Mouse (Mus musculus): ENCODE data around the gene Srrm3.

Srrm3 gene

DNA sequence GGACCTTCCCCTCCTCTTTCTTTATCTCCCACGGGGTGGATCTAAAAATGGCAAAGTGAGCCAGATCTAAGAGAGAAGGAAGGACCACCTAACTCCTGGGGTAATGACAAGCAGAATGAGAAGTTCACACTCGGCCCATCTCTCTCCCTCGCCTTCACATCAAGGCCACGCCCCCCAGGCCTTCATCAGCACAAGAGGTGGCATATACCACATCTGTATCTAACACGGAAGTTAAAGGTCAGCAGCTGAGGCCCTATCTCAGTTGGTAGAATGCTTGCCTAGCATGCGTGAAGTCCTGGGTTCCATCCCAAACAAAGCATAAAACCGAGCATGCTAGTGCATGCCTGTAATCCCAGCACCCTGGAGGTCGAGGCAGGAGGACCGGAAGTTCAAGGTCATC lies 67.1 kb downstream of the Srrm3 start:
- DNase-seq = no peak

DNA sequence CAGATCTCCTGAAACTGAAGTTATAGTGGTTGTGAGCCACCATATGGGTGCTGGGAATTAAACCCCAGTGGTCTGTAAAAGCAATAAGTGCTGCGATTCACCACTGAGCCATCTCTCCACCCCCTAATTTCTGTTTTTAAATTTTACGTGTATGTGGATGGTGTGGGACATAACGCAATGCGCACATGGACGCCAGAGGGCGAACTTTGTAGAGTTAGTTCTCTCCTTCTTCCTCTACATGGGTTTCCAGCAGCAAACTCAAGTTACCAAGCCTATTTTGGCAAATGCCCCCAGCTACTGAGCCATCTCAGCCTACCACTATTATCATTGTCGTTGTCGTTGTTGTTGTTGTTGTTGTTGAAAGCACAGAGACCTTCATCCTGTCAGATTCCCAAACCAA lies 70.5 kb downstream of the Srrm3 start:
- peak; percentile 76 for DNase-seq

DNA sequence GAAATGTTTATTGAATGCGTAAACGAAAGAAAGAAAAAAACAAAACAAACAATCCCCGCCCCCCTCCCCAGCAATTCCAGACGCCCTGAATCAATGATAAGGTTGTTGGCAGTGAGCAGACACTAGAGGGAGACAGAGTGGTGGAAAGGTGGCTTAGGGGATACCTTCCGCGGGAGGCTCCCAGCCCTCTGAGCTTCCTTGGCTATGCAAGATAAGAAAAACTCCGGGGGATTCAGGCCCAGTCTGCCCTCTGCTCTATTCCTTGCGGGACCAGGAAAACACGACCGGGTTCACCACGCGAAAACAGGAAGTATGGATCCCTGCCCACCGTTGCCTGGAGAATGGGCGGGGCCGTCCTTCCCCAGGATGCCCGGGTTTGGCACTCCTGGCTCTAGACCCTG lies 71.1 kb downstream of the Srrm3 start:
- peak; percentile 72 for DNase-seq

DNA sequence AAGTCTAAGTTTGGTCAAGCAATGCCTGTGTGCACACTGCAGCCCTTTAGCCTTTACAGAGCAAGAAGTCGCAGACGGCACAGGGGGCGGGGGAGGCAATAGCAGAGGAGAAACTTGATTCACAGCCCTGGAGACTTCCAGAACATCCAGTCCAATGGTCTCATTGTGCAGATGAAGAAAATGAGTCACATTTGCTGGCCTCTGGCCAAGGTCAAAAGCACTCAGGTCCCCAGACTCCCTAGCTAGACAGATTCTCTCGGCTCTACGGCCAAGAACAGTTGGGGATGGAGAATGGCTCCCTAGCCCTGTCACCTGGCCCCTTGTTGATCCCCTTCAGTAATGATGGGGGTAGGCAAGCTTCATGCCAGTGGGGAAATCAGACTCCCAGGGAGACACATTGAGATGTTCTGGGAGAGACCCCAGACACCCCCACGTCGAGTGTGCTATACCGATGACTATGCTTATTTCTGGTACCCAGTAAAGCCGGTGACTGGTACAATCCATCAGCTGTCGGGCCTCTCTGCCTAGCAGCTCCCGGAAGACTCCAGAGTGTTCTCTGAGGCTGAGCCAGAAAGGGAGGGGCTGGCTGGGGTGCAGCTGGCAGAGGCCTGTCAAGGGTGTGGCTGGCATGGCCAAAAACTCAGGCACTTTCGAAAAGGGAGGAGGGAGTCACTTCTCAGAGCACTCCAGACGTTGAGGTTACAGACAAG lies 72.9 kb downstream of the Srrm3 start:
- DNase-seq = peak; percentile 74

DNA sequence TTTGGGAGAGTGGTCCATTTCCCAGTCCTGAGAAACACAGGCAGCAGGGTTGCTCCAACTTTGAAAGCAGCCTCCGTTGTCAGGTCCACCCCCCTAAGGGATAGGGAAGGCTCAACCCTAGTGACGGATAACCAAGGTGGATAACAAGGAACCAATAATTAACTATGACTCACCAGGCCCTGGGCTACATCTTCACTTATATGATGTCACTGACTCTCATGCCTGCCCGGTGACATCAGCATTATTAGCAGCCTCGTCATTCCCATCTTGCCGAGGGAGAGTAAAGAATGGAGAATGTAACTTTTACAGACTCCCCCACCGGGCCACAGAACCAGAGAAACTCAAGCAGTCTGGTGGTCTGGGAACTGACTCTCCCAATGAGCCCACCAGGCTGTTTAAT lies 78.0 kb downstream of the Srrm3 start:
- no peak for DNase-seq

DNA sequence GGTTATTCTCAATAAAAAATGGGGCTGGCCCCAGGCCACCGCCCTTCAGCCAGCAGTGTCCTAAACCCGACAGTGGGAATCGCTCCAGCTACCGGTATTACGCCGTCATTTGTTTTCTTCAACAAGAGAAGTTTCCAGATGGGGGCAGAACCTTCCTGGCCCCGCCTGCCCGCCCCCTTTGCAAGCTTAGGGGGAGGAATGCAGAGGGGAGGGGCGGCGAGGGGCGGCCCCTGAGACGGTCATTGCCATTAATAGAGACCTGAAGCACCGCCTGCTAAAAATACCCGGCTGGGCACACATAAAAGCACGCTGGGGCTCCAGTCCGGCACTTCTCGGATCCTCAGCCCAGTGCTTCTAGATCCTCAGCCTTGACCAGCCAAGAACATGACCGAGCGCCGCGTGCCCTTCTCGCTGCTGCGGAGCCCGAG lies 81.0 kb downstream of the Srrm3 start, which contains the start of gene Hspb1:
Gene Hspb1, plus strand, starts transcription at position 245 of the 428 bp plus-strand sequence.
- DNase-seq = peak; percentile 89

DNA sequence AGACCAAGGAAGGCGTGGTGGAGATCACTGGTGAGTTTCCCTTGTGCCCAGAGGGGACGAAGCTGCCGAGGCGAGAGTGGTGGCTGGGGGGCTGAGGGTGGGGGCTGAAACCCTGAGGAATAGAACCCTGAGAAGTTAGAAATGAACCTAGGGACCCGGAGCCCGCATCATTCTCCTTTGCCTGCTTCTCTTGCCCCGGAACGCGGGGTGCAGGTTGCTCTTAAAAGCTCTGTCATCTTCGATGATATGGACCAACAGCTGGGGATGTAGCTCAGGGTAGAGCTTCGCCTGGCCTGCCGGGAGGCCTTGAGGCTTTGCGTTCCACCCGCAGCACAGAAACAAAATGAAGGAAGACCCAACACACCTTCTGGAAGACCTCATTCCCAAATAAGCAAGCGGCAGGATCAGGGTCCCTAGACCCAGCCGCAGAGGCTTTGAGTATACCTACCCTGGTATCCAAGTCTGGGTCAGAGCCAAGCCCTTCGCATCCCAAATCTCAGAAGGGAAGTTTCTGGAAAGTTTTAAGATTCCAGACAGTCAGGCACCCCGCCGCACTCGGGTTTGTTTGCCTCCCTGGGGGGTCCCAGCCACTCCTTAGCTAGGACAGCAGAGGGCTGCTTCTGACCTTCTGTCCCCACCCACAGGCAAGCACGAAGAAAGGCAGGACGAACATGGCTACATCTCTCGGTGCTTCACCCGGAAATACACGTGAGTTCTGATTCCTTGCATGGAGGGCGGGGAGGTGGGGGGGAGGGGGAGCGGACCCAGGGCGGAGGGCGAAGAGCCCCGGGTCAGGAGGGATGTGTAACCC lies 81.9 kb downstream of the Srrm3 start:
- peak; percentile 28 for DNase-seq

DNA sequence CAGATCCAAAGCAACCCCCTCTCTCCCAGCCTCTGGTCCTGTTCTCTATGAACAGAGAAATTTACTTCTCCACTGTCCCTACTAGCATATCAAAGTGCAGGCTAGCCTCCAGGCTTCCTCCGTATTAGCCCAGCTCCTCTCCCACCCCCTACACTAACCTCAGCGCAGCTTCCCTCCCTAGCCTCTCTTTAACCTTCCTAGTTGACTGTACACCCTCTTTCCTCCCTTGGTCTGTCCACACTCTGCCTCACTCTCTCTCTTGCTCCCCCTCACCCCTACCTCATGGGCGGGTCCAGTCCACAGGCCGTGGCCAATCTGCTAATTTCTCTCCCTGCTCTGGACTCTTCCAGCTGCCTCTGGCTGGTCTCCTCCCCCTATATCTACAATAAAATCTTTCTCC lies 83.6 kb downstream of the Srrm3 start:
- DNase-seq = no peak

DNA sequence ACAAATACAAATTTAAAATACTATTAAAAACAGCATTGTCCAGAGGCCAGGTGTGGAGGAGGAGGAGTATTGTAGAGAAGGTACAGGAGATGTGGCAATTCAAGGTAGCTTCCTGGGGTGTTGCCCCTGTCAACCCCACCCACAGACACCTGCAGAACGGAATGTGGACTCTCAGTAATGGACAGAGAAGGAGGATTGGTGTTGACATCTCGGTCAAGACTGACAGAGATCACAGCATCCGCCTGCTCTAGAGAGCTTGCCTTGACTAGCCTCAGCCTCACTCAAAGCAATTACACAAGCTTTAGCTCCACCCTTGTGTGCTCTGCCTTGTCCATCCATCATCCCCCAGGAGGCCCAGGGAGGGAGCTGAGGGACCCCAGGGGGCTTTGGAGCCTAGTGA lies 84.2 kb downstream of the Srrm3 start:
- DNase-seq = no peak

DNA sequence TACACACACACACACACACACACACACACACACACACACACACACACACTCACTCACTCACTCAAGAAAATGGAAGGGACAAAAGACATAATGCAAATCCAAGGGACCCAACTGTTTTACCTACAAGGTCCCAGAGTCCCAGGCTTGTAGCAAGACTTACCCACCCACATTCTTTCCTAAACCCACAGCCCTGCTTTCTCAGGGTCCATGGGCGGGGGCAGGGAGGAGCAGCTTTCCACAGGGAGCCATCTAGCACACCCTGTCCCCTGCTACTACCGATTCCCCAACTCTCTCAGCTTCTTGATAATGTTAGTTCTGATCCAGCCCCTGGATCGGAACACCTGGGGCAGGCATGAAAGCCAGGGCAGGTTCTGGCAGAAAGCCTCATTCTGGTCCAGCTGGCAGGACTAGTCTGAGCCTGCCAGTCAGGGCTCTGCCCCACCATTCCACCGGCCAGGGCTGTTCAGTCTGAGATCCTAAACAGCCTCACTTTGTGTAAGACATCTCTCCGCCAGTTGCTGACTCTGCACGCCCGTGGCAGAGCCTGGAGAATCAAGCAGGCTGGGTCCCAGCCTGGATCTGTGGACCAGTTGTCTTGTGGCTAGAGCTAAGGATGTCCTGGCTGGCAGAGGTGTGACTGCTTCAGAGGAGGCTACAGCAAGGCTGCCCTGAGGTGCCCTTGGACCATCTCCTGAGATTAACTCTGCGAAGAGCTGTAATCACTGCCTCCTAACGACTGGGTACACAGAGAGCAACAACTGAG lies 86.1 kb downstream of the Srrm3 start:
- no peak for DNase-seq

DNA sequence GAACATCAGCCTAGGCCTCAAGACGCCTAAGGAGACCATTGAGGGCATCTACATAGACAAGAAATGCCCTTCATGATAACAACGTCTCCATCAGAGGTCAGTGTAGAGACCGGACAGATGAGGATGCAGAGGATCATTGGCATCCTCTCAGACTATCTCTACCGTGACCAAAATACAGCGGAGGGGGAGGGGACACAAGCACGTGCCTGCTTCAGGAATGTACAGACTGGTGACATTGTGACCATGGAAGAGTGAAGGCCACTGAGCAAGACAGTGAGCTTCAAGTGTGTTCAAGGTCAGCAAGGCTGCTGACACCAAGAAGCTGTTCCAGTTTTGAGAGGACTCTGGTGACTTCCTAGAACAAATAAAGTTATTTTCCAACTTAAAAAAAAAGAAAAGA lies 88.3 kb downstream of the Srrm3 start:
- DNase-seq = no peak

DNA sequence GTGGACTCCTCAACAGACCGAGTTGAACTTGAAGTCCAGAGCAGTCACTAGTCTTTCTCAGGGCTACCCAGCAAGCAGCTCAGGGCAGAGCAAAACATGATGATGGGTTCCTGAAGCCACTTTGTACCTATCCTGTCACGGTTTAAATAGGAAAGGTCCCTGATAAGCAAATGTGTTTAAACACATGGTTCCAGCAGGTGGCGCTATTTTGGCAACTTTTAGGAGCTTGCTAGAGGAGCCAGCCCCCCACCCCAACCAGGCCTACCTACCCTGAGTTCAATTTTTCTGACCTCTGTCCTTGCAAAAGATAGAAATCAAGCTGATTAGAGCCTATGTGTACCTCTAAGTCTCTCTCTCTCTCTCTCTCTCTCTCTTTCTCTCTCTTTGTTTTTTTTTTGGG lies 91.3 kb downstream of the Srrm3 start:
- DNase-seq = peak; percentile 51

DNA sequence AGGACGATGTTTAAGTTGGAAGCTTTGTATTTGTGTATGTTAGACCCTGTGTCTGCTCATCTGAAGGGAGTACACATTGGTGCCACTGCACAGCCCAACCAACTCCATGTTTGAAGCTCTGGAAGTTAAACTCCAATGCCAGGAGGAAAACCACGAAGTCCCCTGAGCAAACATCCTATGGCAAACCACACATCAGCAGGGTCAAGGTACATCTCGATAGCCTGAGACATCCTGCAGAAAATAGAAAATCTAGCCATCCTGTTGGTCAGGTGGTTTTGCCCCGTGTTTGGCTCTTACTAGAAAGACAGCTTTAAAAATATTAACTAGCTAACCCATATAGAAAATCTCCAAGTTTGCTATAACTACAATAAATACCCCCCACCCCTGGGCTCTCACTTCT lies 92.3 kb downstream of the Srrm3 start:
- no peak for DNase-seq

DNA sequence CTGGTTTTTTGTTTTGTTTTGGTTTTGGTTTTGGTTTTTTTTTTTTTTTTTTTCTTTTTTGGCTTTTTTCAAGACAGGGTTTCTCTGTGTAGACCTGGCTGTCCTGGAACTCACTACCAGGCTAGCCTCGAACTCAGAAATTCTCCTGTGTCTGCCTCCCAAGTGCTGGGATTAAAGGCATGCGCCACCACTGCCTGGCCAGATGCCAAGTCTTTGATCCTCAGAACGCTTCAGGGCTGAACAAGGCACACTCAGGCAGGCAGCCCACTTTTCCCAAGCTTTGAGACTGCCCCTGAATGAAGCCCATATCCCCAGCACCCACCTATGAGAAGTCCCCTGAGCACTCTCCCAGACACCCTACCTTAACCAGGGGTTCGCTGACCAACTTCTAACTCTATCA lies 93.1 kb downstream of the Srrm3 start:
- DNase-seq = no peak

DNA sequence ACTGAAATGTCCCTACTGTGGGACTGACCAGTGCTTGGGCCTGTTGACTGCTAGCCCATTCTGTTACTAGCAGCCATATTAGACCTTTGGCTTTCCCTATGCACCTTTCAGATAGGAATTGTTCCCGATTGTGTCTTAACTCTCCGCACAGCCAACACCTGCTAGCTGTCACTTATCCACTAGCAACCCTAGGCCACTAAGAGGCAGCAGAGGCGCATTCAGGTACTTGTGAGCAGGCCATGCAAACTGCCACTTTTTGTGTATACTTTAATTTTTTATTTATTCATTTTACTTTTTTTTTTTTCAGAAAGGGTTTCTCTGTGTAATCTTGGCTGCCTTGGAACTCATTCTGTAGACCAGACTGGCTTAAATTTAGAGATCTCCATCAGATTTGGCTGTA lies 94.0 kb downstream of the Srrm3 start:
- no peak for DNase-seq

DNA sequence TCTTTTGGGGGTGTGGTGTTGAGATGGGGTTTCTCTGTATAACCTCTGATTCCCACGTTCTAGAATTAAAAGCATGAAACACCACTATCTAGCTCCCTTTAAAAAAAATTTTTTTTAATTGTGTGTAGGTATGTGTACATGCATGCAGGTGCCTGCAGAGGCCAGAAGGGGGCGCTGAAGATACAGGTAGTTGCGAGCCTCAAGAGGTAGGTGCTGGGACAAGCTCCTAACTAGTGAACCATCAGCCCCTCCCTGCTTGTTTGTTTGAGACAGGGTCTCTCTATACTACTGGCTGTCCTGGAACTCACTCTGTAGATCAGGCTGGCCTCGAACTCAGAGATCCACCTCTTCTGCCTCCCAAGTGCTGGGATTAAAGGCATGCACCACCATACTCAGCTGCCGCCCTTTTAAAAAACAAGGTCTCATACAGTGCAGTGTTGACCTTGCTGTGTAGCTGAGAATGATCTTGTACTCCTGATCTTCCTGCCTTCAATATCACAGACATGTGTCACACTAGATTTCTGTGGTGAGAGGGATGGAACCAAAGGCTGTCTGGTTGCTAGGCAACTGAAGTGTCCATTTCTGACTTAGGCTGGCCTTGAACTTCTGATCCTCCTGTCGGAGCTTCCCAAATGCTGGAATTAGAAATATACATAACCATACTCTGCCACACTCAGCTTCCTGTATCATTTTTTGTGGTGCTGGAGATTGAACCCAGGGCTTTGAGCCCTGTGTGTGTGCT lies 94.8 kb downstream of the Srrm3 start:
- DNase-seq = no peak

DNA sequence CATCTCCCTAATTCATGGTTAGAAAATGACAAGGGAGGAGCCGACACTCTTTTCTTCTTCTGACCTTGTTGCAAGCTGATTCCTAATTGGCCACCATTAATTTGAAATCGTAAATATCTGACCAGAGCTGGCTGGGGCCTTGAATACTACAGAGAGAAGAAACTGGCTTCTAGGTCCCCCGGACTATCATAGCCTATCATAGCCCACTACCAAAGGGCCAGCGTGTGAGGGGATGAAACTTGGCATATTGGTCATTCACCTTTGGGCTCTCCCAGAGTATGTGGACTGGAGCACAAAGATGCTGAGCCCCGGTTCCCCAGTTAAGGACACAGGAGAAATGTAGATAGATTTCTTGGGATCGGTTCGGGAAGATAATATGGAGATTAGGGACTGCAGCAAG lies 96.4 kb downstream of the Srrm3 start:
- DNase-seq = no peak

DNA sequence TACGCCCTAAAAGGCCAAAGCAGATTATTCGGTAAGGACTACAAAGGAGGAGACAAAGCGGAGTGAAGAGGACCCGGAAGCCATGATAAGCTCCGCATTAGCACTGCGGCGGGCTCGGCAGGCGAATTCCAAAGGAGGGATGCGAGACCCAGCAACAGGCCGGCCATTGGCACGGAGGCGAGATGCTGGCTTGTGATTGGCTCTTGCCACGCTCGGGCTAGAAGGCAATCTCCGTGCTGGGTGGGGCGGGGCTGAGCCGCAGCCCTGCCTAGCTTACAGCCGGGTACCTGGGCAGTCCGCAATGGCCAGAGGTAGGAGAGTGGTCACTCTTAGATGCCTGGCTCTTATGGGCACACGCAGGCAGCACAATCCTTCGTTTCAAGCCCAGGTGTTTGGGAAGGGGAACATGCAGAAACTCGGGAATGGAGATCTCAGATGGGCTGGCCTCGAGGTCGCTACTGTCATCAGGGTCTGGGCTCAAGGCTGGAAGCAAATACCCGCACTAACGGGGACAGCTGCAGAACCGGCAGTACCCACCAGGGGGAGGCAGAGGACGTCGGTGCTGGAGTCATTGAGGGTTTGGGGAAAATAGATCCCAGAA lies 97.0 kb downstream of the Srrm3 start:
- peak; percentile 95 for DNase-seq

DNA sequence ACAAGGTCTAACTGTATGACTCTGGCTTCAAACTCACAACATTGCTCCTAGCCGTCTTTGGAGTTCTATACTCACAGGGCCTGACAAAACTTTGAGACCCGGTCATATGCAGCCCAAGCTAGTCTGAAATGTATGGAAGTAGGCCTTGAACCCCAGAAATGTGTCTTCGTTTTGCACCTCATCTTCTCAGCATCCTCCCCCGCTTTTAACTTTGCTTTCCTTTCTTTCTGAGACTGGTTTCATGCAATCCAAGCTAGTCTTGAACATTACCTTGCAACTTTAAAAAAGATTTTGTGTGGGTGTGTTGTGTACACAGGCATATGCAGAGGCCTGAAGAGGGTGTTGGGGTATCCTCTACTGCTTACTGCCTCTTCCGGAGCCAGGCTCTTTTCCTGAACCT lies 97.6 kb downstream of the Srrm3 start:
- DNase-seq = no peak

DNA sequence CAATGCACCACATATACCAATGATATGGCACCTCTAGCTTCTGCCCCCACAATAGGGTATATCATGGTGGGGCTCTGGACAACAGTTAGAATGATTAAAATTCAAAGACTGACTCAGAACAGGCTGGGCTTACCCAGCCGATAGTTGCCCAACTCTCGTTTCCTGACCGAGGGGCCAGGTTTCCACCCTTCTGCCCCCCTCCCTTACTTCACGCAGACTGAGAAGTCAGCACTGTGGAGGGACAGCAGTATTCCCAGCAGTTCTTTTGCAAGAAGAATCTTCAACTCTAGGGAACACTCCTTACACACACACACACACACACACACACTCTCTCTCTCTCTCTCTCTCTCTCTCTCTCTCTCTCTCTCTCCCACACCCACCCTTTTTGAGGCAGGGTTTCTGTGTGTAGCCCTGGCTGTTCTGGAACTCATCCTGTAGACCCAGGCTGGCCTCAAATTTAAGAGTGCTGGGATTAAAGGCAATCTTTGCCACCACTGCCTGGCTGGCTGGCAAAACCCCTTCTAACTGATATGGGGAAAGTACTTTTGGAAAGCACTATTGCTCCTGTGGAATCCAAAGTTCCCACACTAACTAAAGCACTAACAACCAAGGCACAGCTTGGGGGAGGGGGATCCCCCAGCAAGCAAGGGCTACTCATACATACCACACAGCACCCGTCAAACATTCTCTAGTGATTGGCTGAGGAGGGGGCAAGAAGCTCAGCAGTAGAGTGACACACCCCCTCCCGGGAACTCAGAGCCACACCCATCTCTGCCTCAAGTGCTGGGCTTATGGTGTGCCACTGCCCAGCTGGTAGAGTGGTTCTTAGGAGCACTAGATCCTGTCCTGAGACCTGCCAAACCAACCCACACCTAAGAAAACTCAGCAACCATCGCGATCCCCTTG lies 98.9 kb downstream of the Srrm3 start:
- no peak for DNase-seq

DNA sequence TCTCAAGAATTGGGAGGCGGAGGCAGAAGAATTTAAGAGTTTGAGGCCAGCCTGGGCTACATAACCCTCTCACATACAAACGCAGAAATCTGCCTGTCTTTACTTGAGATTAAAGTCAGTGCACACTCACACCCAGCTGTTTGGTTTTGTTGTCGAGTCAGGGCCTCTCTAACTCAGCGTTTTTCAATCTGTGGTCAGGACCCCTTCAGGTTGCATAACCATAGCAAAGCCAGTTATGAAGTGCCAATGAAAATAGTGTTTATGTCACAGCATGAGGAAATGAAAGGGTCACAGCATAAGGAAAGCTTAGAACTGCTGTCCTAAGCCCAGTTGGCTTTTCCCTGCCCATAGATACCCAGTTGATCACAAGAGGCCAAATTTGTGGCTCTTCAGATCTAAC lies 100.2 kb downstream of the Srrm3 start:
- DNase-seq = no peak
